Mouse (Mus musculus) lung, embryonic 14.5 days (tissue): Measurements from ENCODE around the gene Pitpnb. TPM values are rescaled to one million over a fixed set of nuclear protein-coding genes. Genes with fewer than 3 reads are reported as not detected.

Experiments
- ATAC-seq: fragments of 200-750 bp; cut with Nextera tagmentation; 2 replicates; pipeline ENCODE4 v1.8.0; 2017; ENCODE audit warnings: mild to moderate bottlenecking, moderate TSS enrichment, moderate library complexity; ENCODE audit not compliant: insufficient read depth
- DNase-seq: peaks from one replicate; pipeline ENCODE4 v3.0.0-alpha.2; 2015
- H3K27ac ChIP-seq: fragments of 300-500 bp; sonication (generic); 2 replicates; pipeline ENCODE4 v1.5.1; 2014; ENCODE audit warnings: low read depth, mild to moderate bottlenecking, moderate library complexity
- H3K27me3 ChIP-seq: fragments of 300-500 bp; sonication (generic); 2 replicates; pipeline ENCODE4 v1.6.1; 2014; ENCODE audit warnings: low read length, control low read depth; ENCODE audit not compliant: insufficient read depth
- H3K36me3 ChIP-seq: fragments of 300-500 bp; sonication (generic); 2 replicates; pipeline ENCODE4 v1.6.1; 2014; ENCODE audit warnings: control low read depth; ENCODE audit not compliant: insufficient read depth
- H3K4me1 ChIP-seq: fragments of 300-500 bp; sonication (generic); 2 replicates; pipeline ENCODE4 v1.6.1; 2014; ENCODE audit warnings: antibody characterized with exemption, control low read depth; ENCODE audit not compliant: insufficient read depth
- H3K4me2 ChIP-seq: fragments of 300-500 bp; sonication (generic); 2 replicates; pipeline ENCODE4 v1.6.1; 2014; ENCODE audit warnings: mild to moderate bottlenecking
- H3K4me3 ChIP-seq: fragments of 300-500 bp; sonication (generic); 2 replicates; pipeline ENCODE4 v1.5.1; 2014; ENCODE audit warnings: low read depth, low read length
- H3K9ac ChIP-seq: fragments of 300-500 bp; sonication (generic); 2 replicates; pipeline ENCODE4 v1.6.1; 2014
- H3K9me3 ChIP-seq: fragments of 300-500 bp; sonication (generic); 2 replicates; pipeline ENCODE4 v1.6.1; 2016; ENCODE audit warnings: low read depth, low read length, control low read depth
- CTCF ChIP-seq: IDR thresholded peaks from 2 replicates; pipeline ENCODE4 v1.5.1; 2016; ENCODE audit warnings: antibody characterized with exemption, low read depth
- WGBS: fragments of 180-500 bp; shearing (Covaris S2); extraction: QIAGEN DNeasy Blood & Tissue Kit; methylation state at CpG from one replicate; pipeline ENCODE4 v1.1.7; 2014; 5-methylcytosine and 5-hydroxymethylcytosine counted together
- polyA plus RNA-seq: library from polyadenylated mRNA; unstranded; fragments of >200 nt; fragmentation: Nextera tagmentation; extraction: Ambion mirVana; gene quantifications from 2 replicates; pipeline ENCODE4 v1.2.1, GENCODE M21; 2014

The Pitpnb gene
- polyA plus RNA-seq, 1 experiment from 2014 or later: 120 TPM

DNA sequence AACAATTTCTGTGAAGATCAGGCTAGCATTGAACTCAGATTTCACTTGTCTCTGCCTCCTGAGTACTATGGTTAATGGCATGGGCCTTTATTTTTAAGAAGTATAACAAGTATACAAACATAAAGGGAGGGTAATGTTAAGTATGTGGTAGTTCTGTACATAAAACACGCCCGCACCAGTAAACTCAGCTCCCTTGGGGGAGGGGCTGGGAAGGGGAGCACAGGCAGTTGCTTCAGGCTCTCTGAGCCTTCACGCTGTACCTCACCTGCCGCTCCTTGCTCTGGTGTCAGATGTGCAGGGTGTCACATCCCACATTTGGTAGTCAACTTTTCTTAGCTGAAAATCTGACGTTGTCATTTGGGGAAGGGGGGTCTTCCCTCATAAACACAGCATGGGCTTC is 35.6 kb downstream of the Pitpnb start:
- Histone ChIP-seq H3K9ac (no peak overlapping the region), H3K4me1 (no peaks in the 10 kb centered on the region), H3K27ac (no peak overlapping the region), H3K4me3 (no peak overlapping the region), H3K9me3 (no peaks in the 10 kb centered on the region), H3K36me3 (peaks cover 61% of the 10 kb centered on the region), H3K27me3 (no peaks in the 10 kb centered on the region), H3K4me2 (no peak overlapping the region)
- WGBS: 76% methylated on average over 5 of the region's 5 CpGs
- DNase-seq: no peak
- ATAC-seq: no peak
- no peak for TF ChIP-seq CTCF

DNA sequence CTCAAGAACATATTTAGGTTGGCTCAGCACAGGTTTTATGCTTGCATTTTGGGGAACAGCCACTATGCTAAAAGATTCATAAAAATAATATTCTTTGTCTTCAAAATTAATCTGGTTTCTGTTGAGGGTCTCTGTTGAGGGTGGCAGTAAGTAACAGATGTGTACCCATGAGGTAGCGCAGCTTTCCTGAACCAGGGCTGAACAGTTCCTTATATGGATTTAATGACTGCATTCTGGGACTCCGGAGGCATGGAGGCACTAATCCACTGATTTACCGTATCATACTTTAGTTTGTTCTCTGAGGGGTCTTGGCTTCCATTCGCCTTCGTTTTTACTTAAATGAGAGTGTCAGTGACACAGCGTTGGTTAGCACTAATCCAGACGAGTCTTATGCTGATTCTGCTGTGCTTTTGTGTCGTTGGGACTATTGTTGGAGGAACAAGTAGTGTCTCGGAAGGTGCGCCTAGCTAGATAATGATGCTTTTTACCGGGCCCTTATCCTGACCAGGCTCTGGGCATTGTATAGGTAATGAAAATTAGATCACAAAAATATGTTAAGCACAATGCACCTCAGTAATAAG is 37.5 kb downstream of the Pitpnb start:
- no peaks in the 10 kb centered on the region for H3K9me3 ChIP-seq
- no peaks in the 10 kb centered on the region for H3K27me3 ChIP-seq
- no peak for TF ChIP-seq CTCF
- ATAC-seq: no peak
- H3K27ac ChIP-seq: no peak overlapping the region
- no peak for DNase-seq
- H3K4me1 ChIP-seq: no peaks in the 10 kb centered on the region
- peaks cover 64% of the 10 kb centered on the region for H3K36me3 ChIP-seq
- no peak overlapping the region for H3K9ac ChIP-seq
- WGBS: 83% methylated on average over 11 of the region's 11 CpGs
- H3K4me2 ChIP-seq: no peak overlapping the region
- no peak overlapping the region for H3K4me3 ChIP-seq

DNA sequence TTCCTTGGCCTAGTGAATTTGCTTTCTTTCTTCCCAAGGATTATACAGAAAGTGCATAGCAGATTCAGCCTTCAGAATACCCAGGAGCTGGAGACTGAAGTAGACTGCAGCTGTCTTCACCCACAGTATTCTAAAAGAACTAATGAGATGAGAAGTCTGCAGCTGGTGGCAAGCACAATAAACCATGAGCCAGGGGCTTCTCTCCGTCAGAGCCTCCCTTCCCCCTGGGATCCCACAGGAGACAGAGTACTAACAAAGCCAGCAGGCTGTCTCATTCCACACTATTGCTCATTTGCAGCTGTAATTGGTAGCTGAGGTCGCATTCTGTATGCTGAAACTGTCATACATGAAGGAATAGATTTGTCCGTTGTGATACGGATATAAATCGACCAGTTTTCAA is 38.0 kb downstream of the Pitpnb start:
- ATAC-seq: no peak
- Histone ChIP-seq H3K4me1 (no peaks in the 10 kb centered on the region), H3K36me3 (peaks cover 65% of the 10 kb centered on the region), H3K27me3 (no peaks in the 10 kb centered on the region), H3K4me3 (no peak overlapping the region), H3K4me2 (no peak overlapping the region), H3K9me3 (no peaks in the 10 kb centered on the region), H3K27ac (no peak overlapping the region), H3K9ac (no peak overlapping the region)
- DNase-seq: no peak
- no peak for TF ChIP-seq CTCF
- 80% methylated on average over 5 of the region's 5 CpGs for WGBS

DNA sequence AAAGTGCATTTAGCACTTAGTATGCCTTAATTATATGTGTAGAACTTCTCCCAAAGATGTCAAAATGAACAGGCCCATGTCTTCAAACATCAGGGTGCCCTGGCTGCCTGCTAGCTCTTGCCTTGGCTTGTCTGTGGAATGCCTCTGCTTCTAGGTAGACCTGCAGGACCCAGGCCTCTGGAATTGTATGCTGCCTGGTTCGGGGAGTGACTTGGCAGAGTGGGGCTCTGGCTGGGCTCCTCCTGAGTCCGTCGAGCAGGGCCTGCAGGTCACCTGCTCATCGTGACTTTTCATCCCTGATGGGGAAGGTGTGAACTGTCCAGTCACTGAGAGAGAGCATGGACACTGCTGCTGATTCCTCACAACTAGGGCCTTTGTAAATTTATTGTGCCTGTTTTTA is 45.1 kb downstream of the Pitpnb start:
- Histone ChIP-seq H3K27me3 (no peaks in the 10 kb centered on the region), H3K9ac (no peak overlapping the region), H3K4me2 (no peak overlapping the region), H3K9me3 (no peaks in the 10 kb centered on the region), H3K27ac (no peak overlapping the region), H3K4me3 (no peak overlapping the region), H3K4me1 (no peaks in the 10 kb centered on the region), H3K36me3 (peaks cover 90% of the 10 kb centered on the region)
- DNase-seq (no peak), ATAC-seq (no peak)
- 80% methylated on average over 4 of the region's 4 CpGs for WGBS
- no peak for TF ChIP-seq CTCF

DNA sequence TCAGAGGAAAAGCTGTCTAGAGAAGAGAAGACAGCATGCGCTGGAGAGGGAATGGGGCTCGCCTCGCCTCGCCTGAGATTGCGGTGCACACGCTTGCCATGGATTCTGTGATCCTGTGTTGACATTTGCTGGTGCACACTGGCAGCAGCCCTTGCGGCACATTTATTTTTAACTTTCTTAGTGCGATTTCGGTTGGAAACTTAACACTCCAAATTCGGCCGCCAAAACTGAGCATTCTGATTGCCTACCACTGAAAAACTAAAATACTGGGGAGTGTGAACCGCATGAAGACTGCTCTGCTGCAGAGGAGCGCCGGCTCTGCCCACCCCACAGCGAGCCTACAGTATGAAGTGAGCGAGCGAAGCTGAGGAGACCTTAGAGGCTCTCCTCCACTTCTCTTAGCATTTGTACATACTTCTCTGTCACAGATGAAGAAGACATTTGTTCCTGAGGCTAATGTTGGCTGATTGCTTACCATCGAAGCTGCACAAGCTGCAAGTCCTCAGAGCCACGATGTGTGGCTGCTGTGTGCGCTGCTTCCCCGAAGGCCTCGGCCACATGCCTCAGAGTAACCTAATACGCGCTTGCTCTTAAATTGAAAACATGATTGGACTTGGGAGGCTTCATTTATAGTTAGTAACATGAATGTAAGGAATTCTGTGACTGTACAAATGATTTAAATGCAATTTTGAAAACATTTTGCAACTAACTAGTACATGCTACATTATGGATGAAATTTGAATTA is 45.9 kb downstream of the Pitpnb start:
- no peak for TF ChIP-seq CTCF
- Histone ChIP-seq H3K4me2 (no peak overlapping the region), H3K9me3 (no peaks in the 10 kb centered on the region), H3K4me1 (no peaks in the 10 kb centered on the region), H3K36me3 (peaks cover 90% of the 10 kb centered on the region), H3K9ac (no peak overlapping the region), H3K27me3 (no peaks in the 10 kb centered on the region), H3K4me3 (no peak overlapping the region), H3K27ac (no peak overlapping the region)
- ATAC-seq (no peak), DNase-seq (no peak)
- 85% methylated on average over 24 of the region's 24 CpGs for WGBS

DNA sequence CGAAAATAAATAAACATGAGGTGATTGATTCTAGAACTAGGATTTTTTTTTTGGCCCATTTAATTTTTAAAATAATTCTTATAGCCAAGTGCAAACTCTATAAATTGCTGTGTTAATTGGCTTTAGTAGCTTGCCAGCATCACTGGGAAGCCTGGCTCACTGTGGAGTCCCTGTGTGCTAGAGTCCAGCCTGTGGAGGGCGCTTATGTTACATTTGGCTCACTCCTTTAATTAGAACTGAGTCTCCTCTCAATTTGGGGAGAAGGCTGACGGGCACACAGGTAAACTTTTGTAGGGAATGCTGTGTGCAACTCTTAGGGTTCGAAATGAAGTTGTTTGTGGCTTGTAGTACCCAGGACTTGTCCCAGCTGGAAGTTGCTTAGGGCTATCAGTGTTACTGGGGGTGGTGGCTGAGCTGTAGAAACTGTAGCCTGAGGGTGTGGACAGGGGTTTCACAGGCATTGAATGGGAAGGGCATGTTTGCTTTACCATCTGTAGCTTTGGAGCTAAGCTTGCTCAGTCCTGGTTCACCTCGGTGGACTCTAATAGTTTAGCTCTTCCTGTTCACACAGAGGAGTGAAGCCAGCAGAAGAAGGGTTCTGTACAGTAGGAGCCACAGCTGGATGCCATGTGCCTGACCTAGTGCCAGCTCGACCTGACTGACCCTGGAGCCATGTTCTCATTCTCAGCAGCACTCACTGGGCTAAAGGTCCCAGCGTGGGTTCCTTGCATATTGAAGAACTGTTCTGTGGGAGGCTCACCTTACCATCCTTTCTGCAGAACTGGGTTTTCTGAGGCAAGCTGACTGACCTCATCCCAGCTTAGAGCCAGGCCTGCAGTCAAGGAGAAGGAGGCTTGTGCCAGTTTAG is 47.8 kb downstream of the Pitpnb start:
- H3K36me3 ChIP-seq: peaks cover 88% of the 10 kb centered on the region
- H3K9me3 ChIP-seq: no peaks in the 10 kb centered on the region
- no peak overlapping the region for H3K4me2 ChIP-seq
- TF ChIP-seq CTCF: peak; percentile 33; the same call in 1 of the 2 replicates
- no peak overlapping the region for H3K9ac ChIP-seq
- no peak for ATAC-seq
- no peaks in the 10 kb centered on the region for H3K4me1 ChIP-seq
- H3K27ac ChIP-seq: 0 out of 2 replicates have a peak overlapping the region, but pooled peaks have one; percentile 12
- H3K27me3 ChIP-seq: no peaks in the 10 kb centered on the region
- H3K4me3 ChIP-seq: no peak overlapping the region
- 69% methylated on average over 7 of the region's 7 CpGs for WGBS
- peak; percentile 35 for DNase-seq

DNA sequence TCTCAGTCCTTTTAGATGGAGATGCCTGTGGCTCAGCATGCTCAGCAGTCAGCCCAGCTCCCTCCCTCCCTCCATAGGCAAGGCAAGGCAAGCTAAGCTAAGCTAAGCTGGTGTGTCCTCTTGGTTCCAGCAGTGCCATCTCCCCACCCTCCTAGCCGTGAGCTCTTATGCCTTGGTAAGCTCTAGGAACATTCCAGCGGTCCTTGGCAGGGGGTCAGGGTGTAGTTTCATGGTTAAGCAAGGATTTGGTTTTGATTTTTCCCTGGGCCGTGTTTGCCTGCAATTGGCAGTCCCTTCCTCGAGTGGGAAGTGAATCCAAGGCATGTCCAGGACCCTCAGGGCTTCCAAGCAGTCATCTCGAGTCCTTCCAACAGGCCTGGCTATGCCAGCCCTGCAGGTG is 52.8 kb downstream of the Pitpnb start:
- H3K27me3 ChIP-seq: no peaks in the 10 kb centered on the region
- ATAC-seq: no peak
- no peak for DNase-seq
- no peak for TF ChIP-seq CTCF
- no peaks in the 10 kb centered on the region for H3K4me1 ChIP-seq
- 79% methylated on average over 5 of the region's 5 CpGs for WGBS
- no peak overlapping the region for H3K4me3 ChIP-seq
- no peak overlapping the region for H3K9ac ChIP-seq
- H3K27ac ChIP-seq: no peak overlapping the region
- H3K36me3 ChIP-seq: peaks cover 94% of the 10 kb centered on the region
- H3K9me3 ChIP-seq: no peaks in the 10 kb centered on the region
- no peak overlapping the region for H3K4me2 ChIP-seq
